Mouse (Mus musculus) limb, embryonic 11.5 days (tissue): Measurements from ENCODE around the gene Aldh1a2. TPM values are rescaled to one million over a fixed set of nuclear protein-coding genes. Genes with fewer than 3 reads are reported as not detected.

ENCODE experiments used
- ATAC-seq: fragments of 200-750 bp; cut with Nextera tagmentation; 2 replicates; pipeline ENCODE4 v1.8.0; 2017; ENCODE audit warnings: low read depth; ENCODE audit not compliant: insufficient number of reproducible peaks, low FRiP score, low TSS enrichment
- DNase-seq: peaks from one replicate; pipeline ENCODE4 v3.0.0-alpha.2; 2015; ENCODE audit warnings: low spot score
- H3K27ac ChIP-seq: fragments of 300-500 bp; sonication (generic); replicated peaks from 2 replicates; pipeline ENCODE4 v1.5.1; 2014; ENCODE audit warnings: low read depth, mild to moderate bottlenecking, low read length
- H3K27me3 ChIP-seq: fragments of 300-500 bp; sonication (generic); 2 replicates; pipeline ENCODE4 v1.6.1; 2014; ENCODE audit warnings: mild to moderate bottlenecking, low read length, mixed read lengths; ENCODE audit not compliant: control insufficient read depth, insufficient read depth
- H3K36me3 ChIP-seq: fragments of 300-500 bp; sonication (generic); 2 replicates; pipeline ENCODE4 v1.6.1; 2014; ENCODE audit warnings: mild to moderate bottlenecking, low read length, moderate library complexity, mixed read lengths; ENCODE audit not compliant: control insufficient read depth, insufficient read depth
- H3K4me1 ChIP-seq: fragments of 300-500 bp; sonication (generic); 2 replicates; pipeline ENCODE4 v1.6.1; 2014; ENCODE audit warnings: low read length, mixed read lengths; ENCODE audit not compliant: control insufficient read depth, insufficient read depth
- H3K4me2 ChIP-seq: fragments of 300-500 bp; sonication (generic); 2 replicates; pipeline ENCODE4 v1.6.1; 2014; ENCODE audit warnings: low read depth, mild to moderate bottlenecking, moderate library complexity; ENCODE audit not compliant: severe bottlenecking
- H3K4me3 ChIP-seq: fragments of 300-500 bp; sonication (generic); 2 replicates; pipeline ENCODE4 v1.5.1; 2014; ENCODE audit warnings: low read depth, low read length
- H3K9ac ChIP-seq: fragments of 300-500 bp; sonication (generic); 2 replicates; pipeline ENCODE4 v1.6.1; 2014; ENCODE audit warnings: mild to moderate bottlenecking, low read length
- H3K9me3 ChIP-seq: fragments of 300-500 bp; sonication (generic); 2 replicates; pipeline ENCODE4 v1.6.1; 2016; ENCODE audit warnings: low read length; ENCODE audit not compliant: control insufficient read depth
- WGBS: fragments of 180-500 bp; shearing (Covaris S2); extraction: QIAGEN DNeasy Blood & Tissue Kit; methylation state at CpG from one replicate; pipeline ENCODE4 v1.1.7; 2014; 5-methylcytosine and 5-hydroxymethylcytosine counted together
- polyA plus RNA-seq: library from polyadenylated mRNA; unstranded; fragments of >200 nt; fragmentation: Nextera tagmentation; extraction: Ambion mirVana; gene quantifications from 2 replicates; pipeline ENCODE4 v1.2.1, GENCODE M21; 2014

Aldh1a2 gene
- polyA plus RNA-seq, 1 experiment from 2014 or later = 42.3 TPM

- Histone ChIP-seq H3K27ac (no peak overlapping the region), H3K27me3 (no peaks in the 10 kb centered on the region)
- WGBS = 86% methylated on average over 3 of the region's 3 CpGs
These were observed 74.2 kb downstream of the Aldh1a2 start for GRCm38 (mm10) chr9:71289810-71290209.

DNA sequence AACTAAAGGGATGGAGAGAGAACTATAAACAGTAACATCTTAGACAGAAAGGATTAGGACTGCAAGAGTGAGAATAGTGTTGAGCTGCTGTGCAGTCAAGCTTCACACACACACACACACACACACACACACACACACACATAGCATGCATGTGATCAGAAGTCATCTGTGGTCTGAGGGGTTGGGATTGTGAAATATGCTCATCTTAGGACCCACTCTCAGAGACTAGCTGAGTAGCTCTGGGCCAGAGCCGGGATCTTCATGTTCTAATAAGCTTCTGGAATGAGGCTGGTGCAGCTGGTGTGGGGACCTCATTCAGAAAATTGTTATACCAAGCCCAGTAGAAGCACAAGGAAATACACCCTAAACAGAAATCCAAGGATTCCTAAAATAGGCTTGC is 75.1 kb downstream of the Aldh1a2 start:
- Histone ChIP-seq H3K4me1 (0 out of 2 replicates have a peak, but pooled peaks cover 3% of the 10 kb centered on the region), H3K27ac (no peak overlapping the region), H3K9me3 (no peaks in the 10 kb centered on the region), H3K9ac (no peak overlapping the region), H3K27me3 (no peaks in the 10 kb centered on the region), H3K36me3 (no peaks in the 10 kb centered on the region), H3K4me2 (no peak overlapping the region), H3K4me3 (no peak overlapping the region)
- no peak for DNase-seq
- WGBS = 87% methylated on average over 1 of the region's 1 CpGs
- no peak for ATAC-seq

More at GRCm38 (mm10) chr9:71289810-71290209, 74.2 kb downstream of the Aldh1a2 start:
- no peaks in the 10 kb centered on the region for H3K36me3 ChIP-seq
- no peak for DNase-seq
- ATAC-seq = no peak
- no peaks in the 10 kb centered on the region for H3K4me1 ChIP-seq
- no peak overlapping the region for H3K9ac ChIP-seq
- H3K4me3 ChIP-seq = no peak overlapping the region
- no peaks in the 10 kb centered on the region for H3K9me3 ChIP-seq
- H3K4me2 ChIP-seq = no peak overlapping the region

DNA sequence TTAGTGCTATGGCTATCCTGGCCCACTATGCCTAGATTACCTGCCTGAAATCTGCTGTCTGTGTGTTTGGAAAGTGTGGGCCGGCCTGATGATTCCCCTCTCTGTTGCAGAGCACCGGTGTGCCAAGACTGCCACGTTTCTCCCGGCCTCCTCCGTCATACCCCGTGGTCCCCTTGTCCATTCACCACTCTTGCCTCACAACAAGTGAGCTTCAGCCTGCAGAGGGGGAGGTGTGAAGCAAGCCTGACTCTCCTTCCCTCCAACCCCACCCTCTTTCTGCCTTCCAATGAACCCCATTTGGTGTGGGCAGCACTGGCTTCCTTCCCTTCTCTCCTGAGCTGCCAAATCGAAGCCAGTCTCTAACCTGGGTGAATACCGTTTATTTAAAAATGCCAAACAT is 79.9 kb downstream of the Aldh1a2 start:
- H3K27me3 ChIP-seq = no peaks in the 10 kb centered on the region
- DNase-seq (no peak), ATAC-seq (no peak)
- H3K4me2 ChIP-seq = no peak overlapping the region
- WGBS = 61% methylated on average over 8 of the region's 8 CpGs
- H3K9ac ChIP-seq = no peak overlapping the region
- H3K36me3 ChIP-seq = no peaks in the 10 kb centered on the region
- no peak overlapping the region for H3K27ac ChIP-seq
- 0 out of 2 replicates have a peak, but pooled peaks cover 9% of the 10 kb centered on the region for H3K4me1 ChIP-seq
- H3K4me3 ChIP-seq = no peak overlapping the region
- no peaks in the 10 kb centered on the region for H3K9me3 ChIP-seq

GRCm38 (mm10) chr9:71303594-71303993 is 88.0 kb downstream of the Aldh1a2 start:
- no peak overlapping the region for H3K4me2 ChIP-seq
- ATAC-seq (no peak), DNase-seq (no peak)
- no peaks in the 10 kb centered on the region for H3K27me3 ChIP-seq
- H3K4me1 ChIP-seq = no peaks in the 10 kb centered on the region
- H3K27ac ChIP-seq = no peak overlapping the region
- no peak overlapping the region for H3K4me3 ChIP-seq
- WGBS = 54% methylated on average over 2 of the region's 2 CpGs
- no peaks in the 10 kb centered on the region for H3K9me3 ChIP-seq
- no peak overlapping the region for H3K9ac ChIP-seq
- no peaks in the 10 kb centered on the region for H3K36me3 ChIP-seq

DNA sequence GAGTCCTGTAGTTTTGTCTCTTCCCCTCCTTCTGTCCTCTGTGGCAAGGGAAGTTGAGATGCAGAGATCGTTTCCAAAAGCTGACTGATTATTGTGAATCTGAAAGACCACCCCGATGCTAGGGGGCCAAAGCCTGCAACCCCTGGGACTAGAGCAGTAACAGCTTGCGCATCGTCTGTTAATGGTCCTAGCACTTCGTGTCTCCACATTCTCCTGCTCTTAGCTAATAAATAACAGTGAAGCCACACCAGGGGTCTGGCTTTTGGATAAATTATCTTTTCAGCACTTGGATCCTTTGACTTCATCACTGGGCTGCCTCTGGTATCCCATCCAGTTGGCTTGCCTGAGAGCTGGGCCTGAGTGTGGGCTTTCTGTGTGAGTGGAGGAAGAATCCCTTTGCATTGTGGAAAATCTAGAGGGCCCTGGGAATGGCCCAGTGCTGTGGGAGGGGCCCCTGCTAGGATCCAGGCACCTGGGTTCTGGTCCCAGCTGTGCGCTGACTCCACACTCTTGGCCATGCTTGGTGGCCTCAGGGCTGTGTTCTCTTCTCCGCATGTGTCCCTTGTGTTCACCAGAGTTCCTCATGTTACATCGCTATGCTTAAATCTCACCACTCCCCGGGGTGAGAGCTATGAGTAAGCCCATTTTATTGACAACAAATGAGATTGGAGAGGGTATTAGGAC is 91.7 kb downstream of the Aldh1a2 start:
- H3K27me3 ChIP-seq = no peaks in the 10 kb centered on the region
- H3K4me2 ChIP-seq = no peak overlapping the region
- H3K36me3 ChIP-seq = no peaks in the 10 kb centered on the region
- no peaks in the 10 kb centered on the region for H3K9me3 ChIP-seq
- no peaks in the 10 kb centered on the region for H3K4me1 ChIP-seq
- H3K9ac ChIP-seq = no peak overlapping the region
- no peak for ATAC-seq
- no peak for DNase-seq
- no peak overlapping the region for H3K27ac ChIP-seq
- 67% methylated on average over 9 of the region's 9 CpGs for WGBS
- H3K4me3 ChIP-seq = no peak overlapping the region

GRCm38 (mm10) chr9:71315960-71316359 is 100.4 kb downstream of the Aldh1a2 start:
- H3K4me3 ChIP-seq = no peak overlapping the region
- WGBS = 79% methylated on average over 3 of the region's 3 CpGs
- H3K27me3 ChIP-seq = no peaks in the 10 kb centered on the region
- no peak overlapping the region for H3K9ac ChIP-seq
- H3K4me1 ChIP-seq = no peaks in the 10 kb centered on the region
- H3K9me3 ChIP-seq = no peaks in the 10 kb centered on the region
- DNase-seq (no peak), ATAC-seq (no peak)
- no peaks in the 10 kb centered on the region for H3K36me3 ChIP-seq
- no peak overlapping the region for H3K27ac ChIP-seq
- H3K4me2 ChIP-seq = no peak overlapping the region

GRCm38 (mm10) chr9:71317096-71317920 is 101.7 kb downstream of the Aldh1a2 start:
- no peak overlapping the region for H3K27ac ChIP-seq
- H3K4me1 ChIP-seq = peaks cover 3% of the 10 kb centered on the region; the same call in 1 of the 2 replicates
- H3K27me3 ChIP-seq = no peaks in the 10 kb centered on the region
- no peak overlapping the region for H3K9ac ChIP-seq
- 79% methylated on average over 11 of the region's 11 CpGs for WGBS
- ATAC-seq (no peak), DNase-seq (no peak)
- no peak overlapping the region for H3K4me3 ChIP-seq
- no peaks in the 10 kb centered on the region for H3K36me3 ChIP-seq
- H3K4me2 ChIP-seq = no peak overlapping the region
- no peaks in the 10 kb centered on the region for H3K9me3 ChIP-seq

DNA sequence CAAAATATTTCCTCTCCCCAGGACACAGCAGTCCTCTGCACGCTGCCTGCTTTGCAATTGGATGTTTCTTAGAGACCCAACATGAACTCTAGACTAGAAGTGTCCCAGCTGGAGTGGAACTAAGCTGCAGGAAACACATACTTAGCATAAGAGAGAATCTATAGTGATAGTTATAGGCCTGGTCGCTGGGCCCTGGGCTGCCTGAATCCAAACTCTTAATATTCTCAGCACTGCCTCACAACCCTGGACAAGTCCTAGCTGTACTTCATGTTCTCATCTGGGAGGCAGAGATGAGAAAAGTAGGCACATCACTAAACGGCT is 102.3 kb downstream of the Aldh1a2 start:
- ATAC-seq = no peak

More for the DNA sequence above, 102.3 kb downstream of the Aldh1a2 start:
- Histone ChIP-seq H3K4me1 (peaks cover 3% of the 10 kb centered on the region; the same call in 1 of the 2 replicates), H3K27ac (no peak overlapping the region), H3K27me3 (no peaks in the 10 kb centered on the region), H3K9ac (no peak overlapping the region), H3K4me2 (no peak overlapping the region), H3K36me3 (no peaks in the 10 kb centered on the region), H3K9me3 (no peaks in the 10 kb centered on the region), H3K4me3 (no peak overlapping the region)
- WGBS = 83% methylated on average over 3 of the region's 3 CpGs
- no peak for DNase-seq
